Mouse (Mus musculus) adrenal gland, postnatal 10 days (tissue): ENCODE data around the gene Madcam1. TPM values are rescaled to one million over a fixed set of nuclear protein-coding genes. Genes with fewer than 3 reads are reported as not detected.
A peak's percentile ranks its signal among the peaks of the same experiment; 100 is the strongest.

ENCODE experiments used
- DNase-seq: peaks from one replicate; pipeline ENCODE4 v3.0.0; 2021; ENCODE audit warnings: mixed read lengths
- total RNA-seq, 2 experiments: library from RNA; stranded (reverse); gene quantifications; 2 replicates each; pipeline ENCODE4 v1.2.3; 2021

Madcam1 gene
- total RNA-seq, 2 experiments from 2014 or later = 3.1 to 4.0 TPM

DNA sequence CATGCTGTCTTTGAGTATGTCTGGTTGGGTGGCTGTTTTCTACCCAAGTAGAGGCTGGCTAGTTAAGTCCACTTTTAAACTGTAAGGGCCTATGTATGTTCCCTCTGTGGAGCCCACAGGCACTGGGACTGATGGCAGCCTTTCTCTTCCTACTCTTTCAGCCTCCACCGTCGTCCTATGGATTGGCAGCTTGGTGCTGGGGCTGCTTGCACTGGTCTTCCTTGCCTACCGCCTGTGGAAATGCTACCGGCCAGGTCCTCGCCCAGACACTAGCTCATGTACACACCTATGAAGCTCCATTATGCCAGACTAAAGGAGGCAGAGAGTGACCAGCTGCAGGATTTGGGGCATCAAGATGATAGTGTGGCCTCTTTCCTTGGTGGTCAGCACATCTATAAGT, 3.7 kb downstream of the Madcam1 start:
- no peak for DNase-seq

DNA sequence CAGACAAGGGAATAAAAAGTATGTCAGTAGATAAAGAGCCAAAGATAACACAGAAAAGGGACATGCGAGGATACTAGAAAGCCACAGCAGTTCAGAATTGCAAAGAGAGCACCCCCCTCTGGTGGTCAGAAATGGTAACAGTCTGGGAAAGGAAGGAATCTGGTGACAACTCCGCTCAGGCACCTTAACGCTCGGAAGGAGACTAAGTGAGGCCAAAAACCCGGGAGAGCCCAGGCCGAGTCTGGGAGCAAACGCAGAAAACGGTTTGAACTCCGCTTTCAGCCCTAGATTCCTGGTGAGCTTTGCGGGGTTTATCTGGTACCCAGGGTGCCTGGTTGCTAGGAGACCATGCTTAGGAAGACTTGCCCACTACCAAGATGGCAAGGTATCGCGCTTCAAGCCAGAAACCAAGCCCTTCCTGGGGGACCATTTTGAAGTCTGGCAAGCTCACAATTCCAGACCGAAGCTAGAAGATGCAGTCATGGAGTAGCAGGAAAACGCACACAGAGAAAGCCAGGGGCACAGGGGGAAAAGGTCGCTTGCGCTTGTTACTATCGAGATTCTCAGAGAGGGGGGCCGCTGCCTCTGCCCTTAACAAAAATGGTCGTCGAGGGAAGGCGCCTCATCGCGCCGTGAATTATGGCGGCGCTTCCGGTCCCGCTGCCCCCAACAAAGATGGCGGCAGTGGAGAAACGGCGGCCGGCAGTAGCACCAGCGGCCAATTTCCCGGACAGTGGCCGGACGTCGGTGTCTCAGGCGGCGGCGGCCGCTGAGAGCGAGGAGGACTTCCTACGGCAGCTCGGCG, 4.6 kb downstream of the Madcam1 start, which contains the start of gene Tpgs1:
Gene Tpgs1, plus strand, starts transcription at position 599 of the 805 bp plus-strand sequence.
- peak; percentile 91 for DNase-seq

DNA sequence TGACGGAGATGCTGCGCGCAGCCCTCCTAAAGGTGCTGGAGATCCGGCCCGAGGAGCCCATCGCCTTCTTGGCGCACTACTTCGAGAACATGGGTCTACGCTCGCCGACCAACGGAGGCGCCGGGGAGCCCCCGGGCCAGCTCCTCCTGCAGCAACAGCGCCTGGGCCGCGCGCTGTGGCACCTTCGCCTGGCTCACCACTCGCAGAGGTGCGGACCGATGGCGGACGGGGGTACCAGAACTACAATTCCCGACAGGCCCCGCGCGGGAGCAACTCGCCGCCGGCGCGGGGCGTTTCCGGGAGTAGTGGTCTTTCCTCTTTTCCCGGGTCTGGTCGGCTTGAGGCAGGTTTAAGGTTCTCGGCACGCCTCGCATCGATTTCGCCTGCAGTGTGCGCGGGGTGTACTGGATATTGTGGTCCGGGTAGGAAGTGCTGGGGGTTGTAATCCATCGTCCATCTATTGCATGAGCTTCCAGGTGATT, 5.3 kb downstream of the Madcam1 start:
- peak; percentile 82 for DNase-seq

DNA sequence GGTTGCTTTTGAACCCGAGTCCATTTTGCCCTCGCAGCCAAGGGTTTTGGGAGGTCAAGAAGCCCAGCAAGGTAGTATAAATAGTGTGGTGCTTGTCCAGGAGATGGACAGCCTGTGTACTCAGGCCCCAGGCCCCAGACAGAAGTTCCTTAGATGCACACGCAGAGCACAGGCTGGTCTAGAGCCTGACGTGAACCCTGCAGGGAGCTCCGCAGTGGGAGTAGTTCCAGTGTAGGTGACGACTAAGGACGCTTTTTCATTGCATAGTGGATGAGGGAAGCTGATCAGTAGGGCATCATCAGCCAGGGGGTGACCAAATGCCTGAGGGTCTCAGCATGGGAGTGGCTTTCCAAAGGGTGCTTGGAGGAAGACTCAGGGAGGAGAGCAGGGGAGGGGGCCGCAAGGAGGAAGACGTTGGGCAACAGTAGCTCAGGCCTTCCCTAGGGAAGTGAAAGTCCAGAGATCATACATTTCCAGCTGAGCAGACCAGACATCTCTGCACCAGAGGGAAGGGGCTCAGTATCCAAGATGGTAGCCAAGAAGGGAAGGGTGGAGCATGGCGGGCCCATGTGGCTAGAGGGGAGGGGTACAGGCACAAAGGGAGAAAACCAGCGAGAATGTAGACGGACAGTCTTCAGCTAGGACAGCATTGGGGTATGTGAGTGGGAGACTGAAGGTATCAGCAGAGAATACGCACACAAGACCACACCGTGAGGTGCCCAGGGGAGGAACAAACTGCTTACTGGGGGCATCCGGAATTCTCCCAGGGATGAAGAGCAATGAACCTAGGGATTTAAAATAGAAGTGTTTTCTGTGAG, 5.9 kb downstream of the Madcam1 start:
- DNase-seq = no peak

DNA sequence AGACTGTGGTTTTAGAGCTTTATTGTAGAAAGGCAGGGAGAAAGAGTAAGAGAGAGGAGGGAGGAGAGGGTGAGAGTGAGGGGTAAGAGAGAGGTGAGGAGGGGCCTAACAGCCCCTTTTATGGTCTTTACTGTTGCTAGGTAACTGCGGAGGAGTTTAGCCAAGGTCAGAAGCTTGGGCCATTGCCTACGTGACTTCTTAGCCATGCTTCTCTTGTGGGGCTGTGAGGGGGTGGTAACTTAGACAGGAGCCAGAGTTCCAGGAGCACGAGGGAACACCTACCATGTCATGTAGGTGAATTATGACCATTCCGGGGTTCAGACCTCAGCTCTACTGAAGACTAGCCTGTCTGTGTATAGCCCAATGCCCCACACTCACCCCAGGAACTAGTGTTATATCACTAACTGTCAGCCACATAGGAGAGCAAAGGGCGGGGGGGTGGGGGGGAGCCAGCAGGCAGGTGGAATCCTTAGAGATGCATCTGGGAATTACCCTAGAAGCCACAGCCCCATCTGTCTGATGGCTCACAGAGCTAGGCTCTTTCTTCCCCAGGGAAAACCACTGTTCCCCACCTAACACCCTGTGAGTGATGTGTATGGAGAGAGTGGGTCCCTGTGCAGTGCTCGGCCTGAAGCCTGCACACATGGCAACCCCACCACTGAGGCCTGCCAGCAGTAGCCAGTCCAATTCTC, 7.2 kb downstream of the Madcam1 start:
- DNase-seq = no peak

DNA sequence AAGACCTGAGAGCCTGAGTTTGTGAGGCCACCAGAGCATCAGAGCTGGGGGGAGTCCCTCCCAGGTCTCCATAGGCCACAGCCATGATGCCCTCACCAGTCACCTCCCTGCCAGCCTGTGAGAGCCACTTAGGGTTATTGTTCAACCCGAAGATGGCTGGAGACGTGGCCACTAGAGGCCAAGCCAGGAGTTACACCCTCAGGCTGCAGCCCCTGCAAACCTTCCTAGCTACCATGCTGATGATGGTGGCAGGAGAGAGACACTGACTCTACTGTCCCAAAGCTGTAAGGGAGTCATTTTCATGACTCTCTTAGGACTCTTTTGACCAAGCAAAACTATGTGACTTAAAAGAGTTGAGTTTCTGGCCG, 7.7 kb downstream of the Madcam1 start:
- DNase-seq = no peak

DNA sequence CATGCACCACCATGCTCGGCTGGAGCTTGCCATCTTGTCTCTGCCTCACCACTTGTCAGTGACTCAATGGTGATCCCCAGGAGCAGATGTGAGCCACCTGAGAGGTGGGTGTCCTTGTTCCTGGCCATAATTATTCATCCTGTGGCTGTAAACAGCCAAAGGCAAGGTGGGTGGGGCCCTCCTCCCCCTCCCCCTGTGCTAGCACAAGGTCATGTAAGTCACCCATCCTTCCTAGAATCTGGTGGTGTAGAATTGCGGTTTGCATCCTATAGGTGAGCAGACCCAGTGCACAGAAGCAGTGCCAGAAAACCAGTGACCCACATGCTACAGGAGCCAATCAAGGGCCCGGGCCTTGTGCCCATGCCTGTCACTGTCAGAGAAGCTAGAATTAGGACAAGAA, 8.7 kb downstream of the Madcam1 start:
- no peak for DNase-seq

DNA sequence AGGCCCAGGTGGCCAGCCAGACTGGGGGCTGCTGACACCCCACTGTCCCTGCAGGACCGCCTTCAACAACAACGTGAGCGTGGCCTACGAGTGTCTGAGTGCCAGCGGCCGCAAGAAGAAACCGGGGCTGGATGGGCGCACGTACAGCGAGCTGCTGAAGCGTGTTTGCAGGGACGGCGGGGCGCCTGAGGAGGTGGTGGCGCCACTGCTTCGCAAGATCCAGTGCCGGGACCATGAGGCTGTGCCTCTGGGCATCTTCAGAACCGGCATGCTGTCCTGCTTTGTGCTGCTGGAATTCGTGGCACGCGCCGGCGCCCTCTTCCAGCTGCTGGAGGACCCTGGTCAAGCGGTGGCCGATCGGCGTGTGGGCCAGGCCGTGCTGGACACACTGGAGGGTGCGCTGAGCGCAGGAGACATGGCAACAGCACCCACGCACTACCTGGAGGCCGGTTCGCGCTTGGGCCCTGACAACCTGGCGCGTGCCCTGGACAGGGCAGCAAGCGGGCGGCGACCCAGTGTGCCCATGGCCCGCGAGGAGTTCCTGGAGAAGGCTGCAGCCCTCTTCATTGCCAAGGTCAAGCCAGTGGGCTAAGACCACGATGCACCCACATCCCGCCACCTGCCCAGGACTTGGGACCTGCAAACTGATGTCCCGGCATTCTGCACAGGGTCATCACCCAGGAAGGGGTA, 11.1 kb downstream of the Madcam1 start:
- DNase-seq = no peak

DNA sequence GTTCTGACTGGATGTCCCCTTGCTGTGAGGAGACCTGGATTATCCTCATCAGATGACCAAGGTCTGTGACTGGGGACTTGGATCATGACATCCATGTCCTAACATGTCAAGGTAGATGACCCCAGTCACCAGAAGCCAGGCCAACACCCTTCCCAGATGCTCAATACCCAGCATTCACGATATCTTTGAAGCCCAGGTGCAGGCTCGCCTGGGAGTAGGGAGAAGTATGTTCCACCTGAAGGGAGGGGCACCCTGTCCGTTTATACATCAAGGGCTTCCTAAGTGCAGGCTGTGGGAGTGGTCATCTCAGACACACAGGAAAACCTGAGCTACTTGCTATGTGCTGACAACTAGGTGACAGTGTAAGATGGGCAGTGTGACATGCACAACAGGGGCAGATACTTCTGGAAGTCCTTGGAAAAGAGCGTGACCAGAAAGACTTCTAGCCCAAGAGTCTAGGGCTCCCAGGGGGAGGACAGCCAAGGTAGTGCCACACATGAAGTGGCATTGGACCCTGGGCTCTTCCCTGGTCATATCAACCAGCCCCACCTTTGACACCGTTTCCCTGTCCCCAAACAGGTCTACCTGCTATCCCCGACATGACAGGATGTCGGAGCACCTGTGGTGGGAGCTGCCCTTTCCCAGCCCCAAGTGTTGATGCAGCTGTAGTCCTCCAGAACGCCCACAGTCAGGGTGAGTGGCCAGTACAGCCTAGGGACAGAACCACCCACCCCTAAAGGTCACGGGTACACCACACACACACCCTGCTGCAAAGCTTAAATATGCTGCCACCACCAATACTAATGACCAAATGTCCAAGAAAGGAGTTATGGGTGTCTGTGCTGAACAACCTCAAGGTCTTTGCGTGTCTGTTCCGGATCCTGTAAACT, 16.5 kb downstream of the Madcam1 start:
- DNase-seq = peak; percentile 43

DNA sequence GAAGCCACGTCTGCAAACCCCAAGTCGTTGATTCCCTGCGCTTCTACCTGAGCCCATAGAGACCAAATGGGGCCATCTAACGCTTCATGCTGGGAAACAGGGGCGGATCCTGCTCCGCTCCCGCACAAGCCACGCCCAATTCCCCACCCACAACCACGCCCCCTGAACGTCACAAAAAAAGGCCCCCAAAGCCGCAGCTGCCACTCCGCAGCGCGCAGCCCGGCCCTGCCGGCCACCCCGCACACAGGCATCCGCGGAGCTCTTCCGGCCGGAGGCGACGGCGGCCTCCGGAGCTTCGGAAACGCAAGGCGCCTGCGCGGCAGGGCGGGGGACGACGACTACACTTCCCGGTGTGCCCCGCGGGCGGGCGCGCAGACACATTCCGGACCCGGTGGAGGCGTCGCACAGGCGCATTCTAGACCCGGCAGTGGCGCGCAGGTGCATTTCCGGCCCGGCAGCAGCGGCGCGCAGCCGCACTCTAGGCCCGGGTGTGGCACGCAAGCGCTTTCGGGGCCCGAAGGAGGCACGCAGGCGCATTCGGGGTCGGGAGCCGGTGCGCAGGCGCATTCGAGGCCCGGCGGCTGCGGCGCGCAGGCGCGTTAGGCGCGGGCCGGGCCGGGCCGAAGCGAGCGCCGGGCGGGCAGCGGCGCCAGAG, 17.4 kb downstream of the Madcam1 start, which contains the start of gene Cdc34:
Gene Cdc34, plus strand, starts transcription at position 605 of the 655 bp plus-strand sequence.
- DNase-seq = peak; percentile 99

DNA sequence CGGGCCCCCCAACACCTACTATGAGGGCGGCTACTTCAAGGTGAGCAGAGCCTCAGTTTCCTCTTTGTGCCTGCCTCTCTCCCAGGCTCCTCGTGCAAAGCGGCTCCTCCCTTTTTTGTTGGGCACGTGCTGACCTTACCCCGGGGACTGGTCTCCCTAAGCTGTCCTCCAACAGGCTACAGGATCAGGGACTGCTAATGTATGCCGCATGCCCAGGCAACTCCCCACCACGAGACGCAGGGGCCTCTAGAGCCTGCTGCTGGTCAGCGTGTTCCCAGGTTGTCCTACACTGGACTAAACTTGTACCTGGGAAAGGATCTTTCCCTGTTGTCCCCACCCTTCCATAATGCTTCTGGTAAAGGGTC, 18.2 kb downstream of the Madcam1 start:
- peak; percentile 50 for DNase-seq

DNA sequence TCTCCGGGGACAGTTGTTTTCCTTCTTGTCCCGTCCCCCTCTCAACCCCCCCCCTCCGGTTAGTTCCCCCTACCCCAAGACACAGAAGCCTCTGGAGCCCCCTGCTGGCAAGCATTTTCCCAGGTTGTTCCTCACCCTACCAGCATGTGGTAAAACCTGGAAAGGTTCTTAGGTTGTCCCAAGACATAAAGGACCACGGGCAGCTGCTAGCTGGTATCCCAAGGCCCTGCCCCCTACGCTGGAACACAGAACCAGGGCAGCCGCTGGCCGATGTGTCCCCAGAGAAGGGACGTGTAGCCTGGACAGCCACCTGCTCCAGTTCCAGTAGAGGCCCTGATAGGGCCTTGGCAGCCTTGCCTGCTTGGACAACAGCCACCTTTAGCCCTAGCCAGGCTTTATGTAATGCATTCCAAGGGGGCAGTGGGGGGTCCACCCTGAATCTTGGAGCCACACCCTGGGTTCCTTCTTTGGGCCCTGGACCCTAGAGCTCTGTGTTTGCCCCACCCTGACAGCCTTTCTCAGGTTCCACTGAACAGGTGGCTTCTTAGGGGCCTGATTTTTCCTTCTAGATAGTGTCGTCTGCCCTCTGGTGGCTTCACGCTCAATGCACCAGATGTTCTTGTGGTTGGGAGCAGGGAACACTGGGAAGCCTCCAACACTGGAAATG, 18.7 kb downstream of the Madcam1 start:
- peak; percentile 78 for DNase-seq

DNA sequence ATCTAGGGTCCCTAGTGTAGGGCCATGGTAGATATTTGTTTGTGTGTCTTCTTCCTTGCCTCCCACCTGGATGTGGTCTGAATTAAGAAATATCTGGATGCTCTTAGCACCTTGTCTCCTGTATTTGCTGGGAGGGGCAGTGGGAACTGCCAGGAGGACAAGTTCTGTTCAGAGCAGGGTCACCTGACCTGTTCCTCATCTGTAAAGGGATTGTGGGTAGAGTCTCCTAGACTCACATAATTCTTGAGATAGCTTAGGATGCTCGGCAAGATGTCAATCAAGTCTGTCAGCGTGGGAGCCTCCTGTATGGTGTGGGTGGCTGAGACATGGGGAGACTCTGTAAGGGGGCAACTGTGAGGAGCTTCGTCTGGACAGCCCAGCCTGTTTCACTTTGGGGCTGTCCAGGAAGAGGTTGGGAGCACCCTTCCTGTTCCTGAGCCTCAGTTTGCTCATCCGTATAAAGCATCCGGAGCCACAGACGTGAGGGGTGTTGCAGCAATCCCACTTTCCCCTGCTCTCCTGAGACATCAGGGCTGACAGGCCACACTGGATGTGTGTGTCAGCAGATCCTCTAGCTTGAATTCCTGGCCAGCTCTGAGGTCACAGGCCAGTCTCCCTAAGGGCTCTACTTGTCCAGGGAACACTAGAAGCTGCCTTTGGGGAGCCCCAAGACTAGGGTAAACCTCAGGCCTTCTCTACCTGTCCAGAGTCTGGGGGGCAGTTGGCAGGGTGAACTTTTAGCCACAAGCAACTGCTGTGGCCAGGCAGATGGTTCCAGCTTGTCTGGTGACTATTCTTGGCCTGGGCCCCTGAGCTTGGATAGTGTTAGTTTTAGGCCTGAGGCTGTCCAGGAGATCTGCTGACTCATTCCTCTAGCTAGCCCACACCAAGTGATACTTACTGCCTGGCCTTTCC, 19.6 kb downstream of the Madcam1 start:
- peak; percentile 56 for DNase-seq

DNA sequence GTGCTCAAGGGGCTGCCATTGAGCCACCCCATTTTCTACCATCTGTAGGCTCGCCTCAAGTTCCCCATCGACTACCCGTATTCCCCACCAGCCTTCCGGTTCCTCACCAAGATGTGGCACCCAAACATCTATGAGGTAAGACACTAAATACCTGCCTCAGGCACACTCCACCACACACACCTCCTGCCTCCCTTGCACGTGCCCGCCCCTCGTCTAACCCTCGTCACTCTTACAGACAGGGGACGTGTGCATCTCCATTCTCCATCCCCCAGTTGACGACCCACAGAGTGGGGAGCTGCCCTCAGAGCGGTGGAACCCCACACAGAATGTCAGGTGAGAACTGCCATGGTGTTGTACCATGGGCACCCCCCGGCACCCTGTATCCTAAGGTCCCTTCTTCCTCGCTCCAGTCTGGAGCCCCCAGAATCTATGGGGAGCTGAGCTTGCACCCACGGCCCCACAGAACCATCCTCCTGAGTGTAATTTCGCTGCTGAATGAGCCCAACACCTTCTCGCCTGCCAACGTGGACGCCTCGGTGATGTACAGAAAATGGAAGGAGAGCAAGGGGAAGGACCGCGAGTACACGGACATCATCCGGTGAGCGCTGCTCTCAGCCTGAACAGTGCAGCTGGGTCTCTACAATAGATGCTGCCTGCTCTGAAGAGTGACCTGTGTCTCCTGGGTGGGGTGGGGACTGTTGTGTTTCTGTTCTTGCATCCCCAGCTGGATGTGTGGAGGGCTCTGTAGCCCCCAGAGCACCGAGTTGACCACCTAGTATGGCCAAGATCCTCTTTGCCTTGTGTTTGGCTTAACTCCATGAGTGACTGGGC, 20.6 kb downstream of the Madcam1 start:
- DNase-seq = no peak

DNA sequence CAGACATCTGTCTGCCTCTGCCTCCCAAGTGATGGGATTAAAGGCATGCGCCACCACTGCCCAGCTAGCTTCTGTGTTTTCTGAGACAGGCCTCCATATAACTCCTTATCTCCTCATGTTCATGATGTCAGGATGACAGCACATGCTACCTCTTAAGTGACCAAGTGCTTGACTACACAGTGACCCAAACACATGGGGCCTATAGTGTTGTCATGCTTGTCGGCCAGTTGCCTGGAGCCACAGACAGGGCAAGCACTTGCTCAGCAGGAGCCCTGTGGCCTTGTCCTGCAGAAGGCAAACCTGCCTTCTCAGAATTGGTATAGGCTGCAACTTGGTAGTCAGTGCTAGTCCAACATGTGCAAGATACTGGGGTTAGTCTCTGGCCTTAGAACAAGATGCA, 21.9 kb downstream of the Madcam1 start:
- DNase-seq = no peak

DNA sequence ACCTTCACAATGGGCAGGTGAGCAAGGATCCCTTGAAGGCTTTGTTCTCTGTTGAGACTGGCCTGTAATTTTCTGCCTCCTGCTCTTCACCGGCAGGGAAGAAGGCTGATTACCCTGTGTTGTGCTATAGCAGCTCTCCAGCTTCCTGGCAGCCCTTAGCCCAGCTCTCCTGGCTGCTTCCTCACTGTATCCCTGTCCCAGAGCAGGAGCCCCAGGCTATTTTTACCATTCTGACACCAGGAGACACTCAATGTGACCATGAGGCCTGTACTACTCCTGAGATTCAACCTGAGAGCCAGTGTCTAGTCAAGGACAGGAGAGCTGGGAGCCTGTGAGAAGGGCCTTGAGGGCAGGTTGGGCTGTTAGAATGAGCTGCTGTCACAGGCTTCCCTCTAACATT, 22.3 kb downstream of the Madcam1 start:
- DNase-seq = no peak

DNA sequence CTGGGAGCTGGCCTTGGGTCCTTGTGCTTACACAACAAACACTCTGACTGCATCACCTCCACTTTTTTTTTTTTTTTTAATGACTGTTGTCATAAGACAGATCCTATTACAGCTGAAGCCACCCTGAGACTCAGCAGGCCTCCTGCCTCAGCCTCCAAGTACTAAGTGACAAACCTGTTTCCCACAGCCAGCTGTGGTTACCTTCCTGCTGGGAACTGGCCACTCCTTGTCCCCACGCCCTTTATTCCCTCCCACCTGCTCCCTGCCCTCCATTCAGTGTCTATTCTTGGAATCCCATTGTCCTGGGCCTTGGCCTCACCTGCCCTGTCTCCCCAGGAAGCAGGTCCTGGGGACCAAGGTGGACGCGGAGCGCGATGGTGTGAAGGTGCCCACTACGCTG, 23.2 kb downstream of the Madcam1 start:
- no peak for DNase-seq

DNA sequence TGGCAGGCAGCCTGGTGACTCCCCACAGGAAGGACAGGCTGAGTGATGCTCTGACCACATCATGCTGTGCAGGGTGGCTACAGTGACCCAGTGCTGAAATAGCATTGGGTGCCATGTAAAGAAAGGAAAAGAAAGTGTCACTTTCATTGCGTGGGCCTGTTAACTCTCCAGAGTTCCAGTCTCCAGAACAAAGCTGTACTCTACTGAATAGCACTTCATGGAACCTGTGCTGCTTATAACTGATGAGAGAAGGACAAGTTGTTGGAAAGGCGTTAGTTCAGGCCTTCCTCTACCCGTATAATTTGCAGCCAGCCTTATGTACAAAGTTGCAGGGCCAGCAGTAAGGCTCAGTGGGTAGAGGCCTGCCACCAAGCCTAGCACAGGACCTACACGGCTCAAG, 24.4 kb downstream of the Madcam1 start, which contains the start of gene Gzmm:
Gene Gzmm, plus strand, starts transcription at position 301 of the 400 bp plus-strand sequence.
- no peak for DNase-seq
